Mouse (Mus musculus) splenic B cell, adult 2 months (primary cell): ENCODE data around the gene Gm5134.
A peak's percentile ranks its signal among the peaks of the same experiment; 100 is the strongest.

Experiments used
- DNase-seq: peaks from one replicate; pipeline ENCODE4 v3.0.0-alpha.2; 2011; ENCODE audit warnings: low read depth, low spot score
- H3K27me3 ChIP-seq: 2 replicates; pipeline ENCODE4 v1.6.1; 2012; ENCODE audit warnings: mild to moderate bottlenecking, low read length, moderate library complexity, mixed read lengths; ENCODE audit not compliant: control insufficient read depth, poor library complexity, insufficient read depth, severe bottlenecking
- H3K36me3 ChIP-seq: 2 replicates; pipeline ENCODE4 v1.6.1; 2012; ENCODE audit warnings: mild to moderate bottlenecking, low read length, moderate library complexity, mixed read lengths; ENCODE audit not compliant: control insufficient read depth, poor library complexity, insufficient read depth, severe bottlenecking

Gm5134 gene

DNA sequence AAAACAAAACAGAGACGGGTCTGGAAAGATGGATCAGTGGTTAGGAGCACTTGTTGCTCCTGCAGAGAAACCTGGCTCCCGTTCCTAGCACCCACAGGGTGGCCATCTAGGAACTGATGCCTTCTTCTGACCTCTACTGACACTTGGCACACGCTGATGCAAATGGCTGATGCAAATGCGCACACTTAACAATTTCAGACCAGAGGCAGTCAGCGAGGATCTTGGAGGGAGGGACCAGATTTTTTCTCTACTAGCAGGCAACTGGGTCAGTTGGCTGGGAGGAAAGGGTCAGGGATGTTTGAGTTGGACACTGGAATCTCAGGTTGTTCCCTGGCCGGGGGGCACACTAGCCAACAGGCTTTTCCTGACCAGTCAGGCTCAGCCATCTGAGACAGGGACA, 21.4 kb upstream of the Gm5134 start, which contains the start of gene Chchd10:
Chchd10 (plus strand) TSS at position 240 of the 400 bp plus-strand sequence.
- no peak for DNase-seq
- Histone ChIP-seq H3K27me3 (no peaks in the 10 kb centered on the region), H3K36me3 (no peaks in the 10 kb centered on the region)

DNA sequence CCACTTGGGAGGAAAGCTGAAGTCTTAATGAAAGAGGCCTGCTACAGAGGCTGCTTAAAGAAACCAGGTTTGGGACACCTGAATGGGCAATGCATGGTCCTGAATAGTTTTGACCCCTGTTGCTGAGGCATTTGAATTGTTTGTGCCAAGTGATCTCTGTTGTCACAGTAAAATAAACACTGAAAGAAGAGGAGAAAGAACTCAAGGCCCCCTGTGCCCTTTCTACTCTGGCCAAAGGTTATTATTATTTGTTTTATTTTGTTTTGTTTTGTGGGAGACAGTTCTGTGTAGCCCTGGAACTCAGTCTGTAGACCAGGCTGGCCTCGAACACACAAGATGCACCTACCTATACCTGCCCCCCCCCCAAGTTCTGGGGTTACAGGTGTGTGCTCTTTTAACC, 19.3 kb upstream of the Gm5134 start:
- H3K27me3 ChIP-seq = no peaks in the 10 kb centered on the region
- DNase-seq = no peak
- no peaks in the 10 kb centered on the region for H3K36me3 ChIP-seq

DNA sequence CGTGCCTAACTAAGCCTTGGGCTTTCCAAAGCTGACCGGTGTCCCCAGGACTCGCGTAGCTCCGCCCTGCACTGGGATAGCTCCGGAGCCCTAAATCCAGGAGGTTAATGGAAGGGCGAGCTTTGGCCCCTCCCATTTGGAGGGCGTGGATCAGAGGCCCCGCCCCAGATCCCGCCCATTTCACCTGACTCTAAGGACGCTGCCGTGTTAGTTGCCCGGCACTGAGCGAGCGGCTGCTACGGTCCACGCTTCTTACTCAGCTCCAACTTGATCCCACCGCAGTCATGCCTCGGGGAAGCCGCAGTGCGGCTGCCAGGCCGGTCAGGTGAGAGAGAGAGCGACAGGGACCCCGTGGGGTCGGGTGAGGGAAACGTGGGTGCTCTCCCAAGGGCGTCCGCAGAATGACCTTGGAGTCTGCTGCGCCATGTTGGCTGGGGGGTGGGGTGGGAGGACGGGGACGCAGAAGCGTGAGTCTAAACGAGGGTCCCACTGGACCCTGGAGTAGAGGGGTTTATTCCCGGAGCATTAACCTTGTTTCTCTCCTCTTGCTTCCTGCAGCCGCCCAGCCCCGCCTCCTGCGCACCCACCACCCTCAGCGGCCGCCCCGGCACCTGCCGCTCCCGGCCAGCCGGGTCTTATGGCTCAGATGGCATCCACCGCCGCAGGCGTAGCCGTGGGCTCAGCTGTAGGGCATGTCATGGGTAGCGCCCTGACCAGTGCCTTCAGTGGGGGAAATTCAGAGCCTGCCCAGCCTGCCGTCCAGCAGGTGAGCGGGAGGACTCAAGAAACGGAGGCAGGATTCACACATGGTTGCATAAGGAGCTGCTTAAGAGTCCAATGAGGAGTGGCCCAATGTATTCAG, 18.4 kb upstream of the Gm5134 start, which contains the start of gene Mmp11:
Mmp11 (minus strand) TSS at position 817 of the 862 bp plus-strand sequence.
- Histone ChIP-seq H3K36me3 (no peaks in the 10 kb centered on the region), H3K27me3 (no peaks in the 10 kb centered on the region)
- peak; percentile 86 for DNase-seq

DNA sequence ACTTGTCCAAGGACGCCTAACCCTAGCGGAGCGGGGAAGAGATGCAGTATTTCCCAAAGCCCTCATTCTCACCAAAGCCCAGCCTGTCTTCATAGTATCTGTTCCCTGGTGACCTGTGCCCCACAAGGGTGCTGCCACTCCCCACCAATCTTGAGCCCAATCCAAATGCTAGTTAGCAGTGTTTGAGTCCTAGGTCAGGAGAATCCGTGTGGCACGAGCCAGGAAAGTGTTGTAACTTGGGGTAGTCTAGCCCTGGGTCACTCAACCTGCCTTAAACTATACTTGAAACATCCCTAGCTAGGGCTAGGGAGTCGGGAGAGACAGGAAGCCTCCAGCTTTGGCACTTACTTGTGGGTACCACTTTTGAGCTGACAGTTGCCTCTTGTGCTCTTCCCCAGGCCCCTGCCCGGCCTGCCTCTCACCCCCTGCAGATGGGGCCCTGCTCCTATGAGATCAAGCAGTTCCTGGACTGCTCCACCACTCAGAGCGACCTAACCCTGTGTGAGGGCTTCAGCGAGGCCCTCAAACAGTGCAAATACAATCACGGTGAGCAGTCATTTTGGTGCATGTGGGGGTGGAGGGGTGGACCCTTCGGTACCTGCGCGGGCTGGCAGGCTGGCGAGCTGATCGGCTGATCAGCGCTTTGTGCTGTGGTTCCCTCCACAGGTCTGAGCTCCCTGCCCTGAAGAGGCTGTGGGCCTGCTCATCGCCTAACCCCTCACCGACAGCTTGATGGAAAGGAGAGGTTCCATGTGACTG, 17.2 kb upstream of the Gm5134 start:
- Histone ChIP-seq H3K27me3 (no peaks in the 10 kb centered on the region), H3K36me3 (no peaks in the 10 kb centered on the region)
- peak; percentile 37 for DNase-seq

DNA sequence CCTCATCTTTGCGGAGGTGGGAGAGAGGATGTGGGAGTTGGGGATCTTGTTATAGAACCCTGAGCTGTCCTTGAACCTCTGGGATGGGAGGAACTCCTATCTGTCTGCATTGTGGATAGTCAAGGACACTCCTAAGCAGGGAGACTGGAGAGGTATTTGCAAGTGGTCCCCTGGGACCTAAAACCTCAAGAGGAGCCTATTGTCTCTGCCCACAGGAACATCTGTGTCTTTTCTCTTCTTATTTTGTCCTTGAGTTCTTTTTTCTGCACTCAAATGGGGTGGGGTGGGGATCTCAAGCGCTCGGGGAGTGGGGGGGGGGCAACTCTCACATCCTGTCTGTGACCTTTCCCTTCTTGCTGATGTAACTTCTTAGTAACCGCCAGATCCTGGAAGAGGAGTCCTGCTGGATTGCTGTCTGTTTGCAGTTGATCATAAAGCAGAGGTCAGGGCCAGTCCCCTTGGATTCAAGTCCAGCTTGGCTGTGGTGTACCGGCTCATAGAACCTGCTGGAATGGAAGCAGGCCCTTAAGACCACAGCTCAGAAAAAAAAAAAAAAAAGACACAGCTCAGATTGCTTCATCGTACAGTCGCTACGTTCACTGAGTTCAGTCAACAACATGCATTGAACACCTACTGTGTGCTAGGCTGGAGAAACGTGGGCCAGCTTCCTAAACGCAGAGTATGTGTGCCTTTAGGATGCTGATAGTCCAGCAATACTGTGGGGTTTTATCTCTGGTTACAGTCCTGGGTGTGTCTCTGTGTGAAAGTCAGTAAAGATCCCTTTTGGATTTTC, 16.3 kb upstream of the Gm5134 start:
- no peaks in the 10 kb centered on the region for H3K36me3 ChIP-seq
- peak; percentile 57 for DNase-seq

DNA sequence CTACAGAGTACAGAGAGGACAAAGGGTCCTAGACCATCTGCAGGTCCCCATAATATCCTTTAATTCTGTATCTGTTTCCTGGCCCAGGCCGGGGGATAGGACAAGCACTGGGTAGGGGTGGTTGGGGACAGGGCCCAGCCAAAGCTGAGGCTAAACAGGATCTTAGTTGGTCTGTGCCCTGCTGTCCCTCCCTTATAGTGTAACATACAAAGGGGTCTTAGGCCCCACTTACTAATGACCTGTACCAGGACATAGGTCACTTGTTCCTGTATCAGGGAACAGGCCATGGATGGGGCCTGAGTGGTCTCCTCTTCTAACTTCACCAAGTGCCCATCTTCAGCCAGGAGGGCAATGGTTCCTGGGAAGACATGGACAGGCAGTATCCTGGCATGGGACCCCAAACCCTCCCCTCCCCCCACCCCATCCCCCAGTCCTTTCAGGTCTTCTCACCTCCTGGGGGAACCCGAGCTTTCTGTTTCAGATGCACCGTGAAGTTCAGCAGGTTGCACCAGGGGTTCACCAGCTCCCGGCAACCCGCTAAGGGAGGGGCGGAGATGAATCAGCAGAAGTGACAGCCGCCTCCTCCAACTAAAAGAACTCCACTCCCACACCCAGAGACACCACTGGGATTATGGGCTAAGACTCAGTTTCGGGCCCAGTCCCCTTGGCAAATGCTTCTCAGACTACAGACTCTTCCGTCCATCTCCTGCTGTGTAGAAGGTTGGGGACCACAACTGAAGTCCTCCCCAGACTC, 14.7 kb upstream of the Gm5134 start:
- Histone ChIP-seq H3K36me3 (no peaks in the 10 kb centered on the region), H3K27me3 (no peaks in the 10 kb centered on the region)
- no peak for DNase-seq

More for the DNA sequence above, 16.3 kb upstream of the Gm5134 start:
- H3K27me3 ChIP-seq = no peaks in the 10 kb centered on the region

DNA sequence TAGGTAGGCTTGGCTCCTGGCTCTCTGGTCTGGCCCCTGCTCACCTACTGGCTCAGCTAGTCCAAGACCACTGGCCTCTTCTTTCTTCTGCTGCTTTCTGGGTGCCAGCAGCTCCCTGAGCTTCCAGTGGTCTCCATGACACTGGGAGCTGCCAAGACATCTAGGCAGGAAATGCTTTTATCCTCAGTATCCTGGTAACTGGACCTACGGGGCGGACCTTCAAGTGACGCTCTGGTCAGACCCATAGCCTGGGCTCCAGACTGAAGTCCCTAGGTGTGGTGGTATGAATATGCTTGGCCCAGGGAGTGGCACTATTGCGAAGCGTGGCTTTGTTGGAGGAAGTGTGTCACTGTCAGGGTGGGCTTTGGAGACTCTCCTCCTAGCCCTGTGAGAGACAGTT, 13.8 kb upstream of the Gm5134 start, which contains the start of gene Gm867:
Gm867 (minus strand) TSS at position 153 of the 400 bp plus-strand sequence.
- no peak for DNase-seq
- H3K27me3 ChIP-seq = no peaks in the 10 kb centered on the region
- H3K36me3 ChIP-seq = no peaks in the 10 kb centered on the region

DNA sequence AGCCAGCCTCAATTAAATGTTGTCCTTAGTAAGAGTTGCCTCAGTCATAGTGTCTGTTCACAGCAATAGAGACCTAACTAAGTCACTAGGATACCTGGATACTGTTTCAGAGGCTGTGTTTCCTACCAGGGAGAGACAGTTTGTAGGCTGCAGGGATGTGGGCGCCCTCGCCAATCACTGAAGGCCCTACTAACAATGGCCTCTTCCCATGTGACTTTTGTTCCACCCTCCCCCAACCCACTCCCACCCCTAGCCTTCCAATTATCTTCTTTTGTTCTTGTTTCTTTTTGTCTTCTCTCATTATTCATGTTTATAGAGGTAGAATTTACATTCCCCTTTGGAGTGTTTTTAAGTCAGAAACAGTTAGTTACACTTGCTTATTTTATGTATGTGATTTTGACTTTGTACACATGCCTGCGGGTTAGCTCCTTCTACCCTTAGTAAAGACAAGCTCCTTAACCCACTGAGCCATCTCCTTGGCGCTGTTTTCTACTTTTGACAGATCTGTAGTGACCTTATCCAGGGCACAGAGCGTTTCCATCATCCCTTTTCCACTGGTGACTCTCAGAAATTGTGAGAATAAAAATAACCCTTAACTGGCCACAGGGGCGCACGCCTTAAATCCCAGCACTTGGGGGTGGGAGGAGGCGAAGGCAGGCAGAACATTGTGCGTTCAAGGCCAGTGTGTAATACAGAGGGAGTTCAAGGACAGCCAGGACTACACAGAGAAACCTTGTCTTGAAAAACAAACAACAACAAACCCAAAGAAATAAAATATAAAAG, 13.1 kb upstream of the Gm5134 start:
- Histone ChIP-seq H3K36me3 (no peaks in the 10 kb centered on the region), H3K27me3 (no peaks in the 10 kb centered on the region)
- no peak for DNase-seq

DNA sequence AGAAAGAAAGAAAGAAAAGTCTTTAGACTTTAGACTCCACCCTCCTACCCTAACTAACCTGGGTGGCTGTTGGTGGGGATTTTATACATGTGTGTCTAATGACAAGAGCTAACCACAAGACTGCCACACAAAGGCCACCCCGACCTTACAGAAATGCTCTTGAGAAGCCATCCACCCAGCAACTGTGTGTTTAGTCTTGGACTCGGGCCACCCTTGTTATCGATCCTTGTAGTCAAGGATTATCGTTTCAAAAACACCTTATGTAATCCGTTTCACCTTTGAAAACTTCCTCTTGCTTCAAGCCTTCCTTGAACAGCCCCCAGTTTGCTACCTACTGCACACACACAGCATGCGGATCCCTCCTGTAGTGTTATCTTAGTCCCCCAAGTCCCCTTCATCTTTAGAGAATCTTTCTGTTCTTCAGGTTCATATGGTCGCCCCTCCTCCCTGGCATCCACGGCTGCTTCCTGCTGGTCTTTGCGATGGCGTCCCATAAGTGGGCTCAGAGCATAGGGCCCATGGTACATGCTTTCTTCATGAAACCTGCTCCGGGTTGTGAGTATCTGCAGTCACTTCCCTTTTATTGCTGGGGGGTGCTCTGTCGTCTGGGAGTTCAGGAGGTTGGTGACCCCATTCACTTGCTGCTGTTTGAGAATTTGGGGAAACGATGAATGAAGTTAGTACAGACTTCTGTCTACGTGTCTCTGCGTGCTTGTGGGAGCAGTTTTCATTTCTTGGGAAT, 11.4 kb upstream of the Gm5134 start, which contains the start of gene Vpreb3:
Vpreb3 (plus strand) TSS at position 322 of the 742 bp plus-strand sequence.
- H3K27me3 ChIP-seq = no peaks in the 10 kb centered on the region
- DNase-seq = no peak
- no peaks in the 10 kb centered on the region for H3K36me3 ChIP-seq

DNA sequence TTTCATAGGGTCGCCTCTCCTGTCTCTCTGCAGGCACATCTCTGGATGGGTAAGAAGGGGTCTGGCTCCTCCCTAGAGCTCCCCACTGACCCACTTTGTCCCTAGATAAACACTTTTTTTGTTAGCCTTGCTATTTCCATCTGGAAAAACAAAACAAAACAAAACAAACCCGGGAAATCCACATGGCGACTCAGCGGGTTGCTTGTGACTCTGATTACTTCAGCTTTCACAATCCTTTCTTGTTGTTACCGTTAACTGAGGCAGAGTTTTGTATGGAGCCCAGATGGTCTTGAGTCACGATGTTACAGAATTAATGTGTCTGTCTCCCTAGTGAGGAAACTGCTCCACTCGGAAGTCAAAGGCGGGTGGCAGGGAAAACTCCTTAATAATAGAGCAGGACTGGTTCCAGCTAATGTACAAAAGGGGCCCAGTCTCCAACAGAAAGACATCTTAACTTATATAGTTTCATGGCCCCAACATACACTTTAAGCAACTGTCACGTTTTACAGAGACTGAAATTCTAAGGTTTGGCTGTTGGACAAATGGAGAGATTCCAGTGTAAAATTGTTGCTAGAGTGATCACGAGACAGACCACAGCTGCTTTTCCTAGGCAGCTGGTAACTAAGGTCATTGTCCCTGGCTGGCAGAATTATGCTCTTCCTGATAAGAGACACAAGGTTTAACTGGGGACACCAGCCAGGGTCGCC, 10.1 kb upstream of the Gm5134 start:
- H3K27me3 ChIP-seq = no peaks in the 10 kb centered on the region
- H3K36me3 ChIP-seq = no peaks in the 10 kb centered on the region
- DNase-seq = no peak

DNA sequence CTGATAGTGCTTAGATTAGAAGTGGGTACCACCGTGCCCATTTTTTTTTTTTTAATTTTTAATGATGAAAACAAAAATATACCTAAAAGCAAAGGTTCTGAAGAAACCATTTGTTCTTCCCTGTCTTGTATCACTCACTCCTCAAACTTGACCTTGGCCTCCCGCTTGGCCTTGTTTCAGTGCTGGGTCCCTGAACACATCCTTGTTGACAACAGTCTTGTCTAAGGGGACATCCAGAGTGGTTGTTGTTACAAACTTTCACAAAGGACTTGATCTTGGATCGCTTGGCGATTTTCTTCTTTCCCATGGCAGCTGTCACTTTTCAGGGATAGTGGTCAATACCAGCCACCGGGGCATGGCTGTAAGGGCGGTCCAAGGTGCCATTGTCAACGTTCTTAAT, 9.1 kb upstream of the Gm5134 start:
- H3K36me3 ChIP-seq = no peaks in the 10 kb centered on the region
- no peaks in the 10 kb centered on the region for H3K27me3 ChIP-seq
- DNase-seq = no peak

DNA sequence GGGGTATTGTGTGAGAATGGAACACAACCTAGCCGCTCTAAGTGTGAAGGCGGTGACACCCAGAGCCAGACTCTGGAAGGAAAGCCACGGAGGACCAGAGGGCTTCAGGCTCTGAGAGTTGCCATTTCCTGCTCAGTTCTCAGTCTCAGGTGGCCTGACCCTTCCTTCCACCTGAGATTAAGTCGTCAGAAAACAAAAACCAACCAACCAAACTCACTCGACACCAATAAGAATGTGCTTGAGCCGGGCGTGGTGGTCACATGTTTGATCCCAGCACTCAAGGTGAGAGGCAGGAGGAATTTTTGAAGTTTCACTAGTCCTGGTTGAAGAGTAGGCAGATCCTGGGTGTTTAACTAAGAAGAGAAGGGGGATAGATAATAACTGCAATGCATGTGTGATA, 8.4 kb upstream of the Gm5134 start:
- Histone ChIP-seq H3K36me3 (no peaks in the 10 kb centered on the region), H3K27me3 (no peaks in the 10 kb centered on the region)
- no peak for DNase-seq
